Mouse (Mus musculus) MEL (cell line): ENCODE results near the gene Nacad. TPM values are rescaled to one million over a fixed set of nuclear protein-coding genes. Genes with fewer than 3 reads are reported as not detected.

ENCODE experiments used
- DNase-seq: peaks from one replicate; pipeline ENCODE4 v3.0.0; 2011; ENCODE audit warnings: low read depth, low spot score
- H3K27ac ChIP-seq: 2 replicates; pipeline ENCODE4 v1.5.1; 2012; ENCODE audit warnings: low read depth, mild to moderate bottlenecking, control low read depth, low read length, moderate library complexity; ENCODE audit not compliant: control insufficient read depth
- H3K27me3 ChIP-seq, 2 experiments: fragments of 150-350 bp in 1 of 2; sonication (generic) in 1 of 2; 2 replicates each; pipeline ENCODE4 v1.6.1; 2012; ENCODE audit warnings: low read length in 2 of 2, mild to moderate bottlenecking in 2 of 2, improper control_type of control experiment in 1 of 2, moderate library complexity in 1 of 2; ENCODE audit not compliant: insufficient read depth in 2 of 2, control insufficient read depth in 1 of 2
- H3K36me3 ChIP-seq, 2 experiments: 2 replicates each; pipeline ENCODE4 v1.6.1; 2012 to 2014; ENCODE audit warnings: low read length in 2 of 2, improper control_type of control experiment in 1 of 2, inconsistent platforms in 1 of 2, mild to moderate bottlenecking in 1 of 2; ENCODE audit not compliant: insufficient read depth in 2 of 2, control insufficient read depth in 1 of 2
- H3K4me1 ChIP-seq, 2 experiments: fragments of 150-350 bp in 1 of 2; sonication (generic) in 1 of 2; 2 replicates each; pipeline ENCODE4 v1.6.1; 2012; ENCODE audit warnings: low read length in 2 of 2, improper control_type of control experiment in 1 of 2, mild to moderate bottlenecking in 1 of 2; ENCODE audit not compliant: insufficient read depth in 2 of 2, control insufficient read depth in 1 of 2
- H3K4me3 ChIP-seq, 2 experiments: fragments of 150-350 bp in 1 of 2; sonication (generic) in 1 of 2; 2 replicates each; pipeline ENCODE4 v1.5.1; 2012; ENCODE audit warnings: low read depth in 2 of 2, low read length in 2 of 2, mild to moderate bottlenecking in 2 of 2, moderate library complexity in 2 of 2, control low read depth in 1 of 2, improper control_type of control experiment in 1 of 2; ENCODE audit not compliant: control insufficient read depth in 1 of 2, insufficient read depth in 1 of 2
- H3K79me2 ChIP-seq: 2 replicates; pipeline ENCODE4 v1.6.1; 2012; ENCODE audit warnings: mild to moderate bottlenecking, low read length, moderate library complexity; ENCODE audit not compliant: control insufficient read depth, poor library complexity, insufficient read depth
- H3K9ac ChIP-seq: 2 replicates; pipeline ENCODE4 v1.6.1; 2012; ENCODE audit warnings: low read depth, mild to moderate bottlenecking, control low read depth, low read length, moderate library complexity; ENCODE audit not compliant: control insufficient read depth, poor library complexity, severe bottlenecking
- H3K9me3 ChIP-seq: fragments of 150-350 bp; sonication (generic); replicated peaks from 2 replicates; pipeline ENCODE4 v1.6.1; 2012; ENCODE audit warnings: mild to moderate bottlenecking, low read length, improper control_type of control experiment, moderate library complexity; ENCODE audit not compliant: insufficient read depth
- BHLHE40 ChIP-seq: IDR thresholded peaks from 2 replicates; pipeline ENCODE4 v1.6.1; 2012; ENCODE audit warnings: low read depth, mild to moderate bottlenecking, inconsistent platforms, low read length, improper control_type of control experiment, borderline replicate concordance
- CTCF ChIP-seq, 3 experiments: IDR thresholded peaks in 2 of 3; conservative IDR thresholded peaks in 1 of 3; 2 replicates each; pipeline ENCODE4 v1.5.1; 2011 to 2012; ENCODE audit warnings: low read length in 3 of 3, low read depth in 2 of 3, mild to moderate bottlenecking in 2 of 3, improper control_type of control experiment in 1 of 3, inconsistent platforms in 1 of 3, mixed read lengths in 1 of 3, moderate library complexity in 1 of 3; ENCODE audit not compliant: control insufficient read depth in 1 of 3, insufficient read depth in 1 of 3, poor library complexity in 1 of 3, severe bottlenecking in 1 of 3
- ELF1 ChIP-seq: IDR thresholded peaks from 2 replicates; pipeline ENCODE4 v1.6.1; 2014; ENCODE audit warnings: low read depth, mild to moderate bottlenecking, inconsistent platforms, low read length, improper control_type of control experiment, moderate library complexity
- EP300 ChIP-seq, 2 experiments: IDR thresholded peaks; 2 replicates each; pipeline ENCODE4 v1.6.1; 2011; ENCODE audit warnings: improper control_type of control experiment in 2 of 2, low read length in 2 of 2, low read depth in 1 of 2, mild to moderate bottlenecking in 1 of 2
- GABPA ChIP-seq: IDR thresholded peaks from 2 replicates; pipeline ENCODE4 v1.6.1; 2012; ENCODE audit warnings: low read depth, mild to moderate bottlenecking, inconsistent platforms, low read length, improper control_type of control experiment, moderate library complexity
- GATA1 ChIP-seq: IDR thresholded peaks from 2 replicates; pipeline ENCODE4 v1.6.1; 2011; ENCODE audit warnings: low read depth, low read length, improper control_type of control experiment
- JUND ChIP-seq: IDR thresholded peaks from 2 replicates; pipeline ENCODE4 v1.6.1; 2011; ENCODE audit warnings: low read depth, mild to moderate bottlenecking, improper control_type of control experiment, low read length
- MAX ChIP-seq: IDR thresholded peaks from 2 replicates; pipeline ENCODE4 v1.6.1; 2011; ENCODE audit warnings: low read length, improper control_type of control experiment
- MAZ ChIP-seq: IDR thresholded peaks from 2 replicates; pipeline ENCODE4 v1.6.1; 2012; ENCODE audit warnings: low read depth, mild to moderate bottlenecking, inconsistent platforms, low read length, improper control_type of control experiment
- MXI1 ChIP-seq: IDR thresholded peaks from 2 replicates; pipeline ENCODE4 v1.6.1; 2011; ENCODE audit warnings: mild to moderate bottlenecking, low read depth, low read length, improper control_type of control experiment
- MYC ChIP-seq: IDR thresholded peaks from 2 replicates; pipeline ENCODE4 v1.6.1; 2011; ENCODE audit warnings: low read depth, mild to moderate bottlenecking, low read length, improper control_type of control experiment, moderate library complexity
- POLR2AphosphoS2 ChIP-seq: IDR thresholded peaks from 2 replicates; pipeline ENCODE4 v1.6.1; 2011; ENCODE audit warnings: low read length, improper control_type of control experiment
- RAD21 ChIP-seq: IDR thresholded peaks from 2 replicates; pipeline ENCODE4 v1.6.1; 2011; ENCODE audit warnings: mild to moderate bottlenecking, low read depth, low read length, improper control_type of control experiment
- RCOR1 ChIP-seq: IDR thresholded peaks from 2 replicates; pipeline ENCODE4 v1.6.1; 2012; ENCODE audit warnings: low read depth, mild to moderate bottlenecking, inconsistent platforms, low read length, improper control_type of control experiment
- SIN3A ChIP-seq: IDR thresholded peaks from 2 replicates; pipeline ENCODE4 v1.6.1; 2012; ENCODE audit warnings: low read length, improper control_type of control experiment, inconsistent platforms
- SMC3 ChIP-seq: IDR thresholded peaks from 2 replicates; pipeline ENCODE4 v1.6.1; 2011; ENCODE audit warnings: low read depth, low read length, improper control_type of control experiment
- TAL1 ChIP-seq: IDR thresholded peaks from 2 replicates; pipeline ENCODE4 v1.6.1; 2012; ENCODE audit warnings: mild to moderate bottlenecking, inconsistent platforms, low read length, moderate library complexity, mixed read lengths
- UBTF ChIP-seq: IDR thresholded peaks from 2 replicates; pipeline ENCODE4 v1.6.1; 2012; ENCODE audit warnings: low read depth, mild to moderate bottlenecking, inconsistent platforms, low read length, improper control_type of control experiment, moderate library complexity, borderline replicate concordance; ENCODE audit not compliant: insufficient read depth
- ZC3H11A ChIP-seq: IDR thresholded peaks from 2 replicates; pipeline ENCODE4 v1.6.1; 2012; ENCODE audit warnings: low read depth, mild to moderate bottlenecking, inconsistent platforms, low read length, improper control_type of control experiment
- ZNF384 ChIP-seq: IDR thresholded peaks from 2 replicates; pipeline ENCODE4 v1.6.1; 2012; ENCODE audit warnings: low read depth, mild to moderate bottlenecking, inconsistent platforms, low read length, improper control_type of control experiment
- polyA plus RNA-seq, 2 experiments: library from polyadenylated mRNA; stranded (reverse) in 1 of 2; unstranded in 1 of 2; fragments of >175 nt in 1 of 2; fragments of >200 nt in 1 of 2; gene quantifications; 2 replicates each; pipeline versions ENCODE4 v1.2.1 to v1.2.4; 2012; ENCODE audit warnings: low replicate concordance in 2 of 2, low read depth in 1 of 2; ENCODE audit not compliant: insufficient read length in 2 of 2, insufficient read depth in 1 of 2, missing spikeins in 1 of 2
- total RNA-seq: library from RNA; depleted of rRNA; stranded (reverse); fragments of 300-350 nt; gene quantifications from 2 replicates; pipeline ENCODE4 v1.2.3, GENCODE M21; 2012

Gene Nacad
- total and polyA plus RNA-seq, 3 experiments: 0.12 to 0.32 TPM; not detected in 1

DNA sequence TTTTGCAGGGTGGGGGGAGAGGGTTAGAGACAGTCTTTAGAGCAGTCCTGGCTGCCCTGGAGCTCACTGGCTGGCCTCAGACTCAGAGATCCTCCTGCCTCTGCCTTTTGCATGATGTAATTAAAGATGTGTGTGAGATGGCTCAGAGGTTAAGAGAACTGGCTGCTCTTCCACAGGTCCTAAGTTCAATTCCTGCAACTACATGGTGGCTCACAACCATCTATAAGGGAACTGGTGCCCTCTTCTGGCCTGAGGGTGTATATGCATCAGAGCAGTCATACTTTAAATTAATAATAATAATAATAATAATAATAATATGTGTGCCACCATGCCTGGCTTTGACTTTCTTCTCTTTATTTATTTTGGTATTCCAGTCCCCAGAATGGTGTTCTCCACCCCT is 23.8 kb upstream of the Nacad start:
- Histone ChIP-seq H3K9ac (no peak overlapping the region), H3K79me2 (peaks cover 21% of the 10 kb centered on the region), H3K36me3 (peaks cover 2 to 20% of the 10 kb centered on the region in 2 experiments; a peak in 3 of 4 replicates), H3K27me3 (no peaks in the 10 kb centered on the region), H3K27ac (no peak overlapping the region), H3K4me3 (no peak overlapping the region), H3K4me1 (peaks cover 11 to 18% of the 10 kb centered on the region in 2 experiments), H3K9me3 (no peaks in the 10 kb centered on the region)
- DNase-seq: peak; percentile 88
- TF ChIP-seq ZC3H11A (peak; percentile 87), ZNF384 (peak; percentile 48), RAD21 (peak; percentile 86), SIN3A (peak; percentile 51; the same call in 1 of the 2 replicates), JUND (peak; percentile 11; the same call in 1 of the 2 replicates), CTCF (IDR thresholded peaks at IDR 0.05 in 2 of 3, conservative IDR thresholded peaks at IDR 0.05 in 1 of 3; ENCODE audit: control insufficient read depth in 1 of 3, insufficient read depth in 1 of 3, low read depth in 2 of 3, low read length in 3 of 3, poor library complexity in 1 of 3, severe bottlenecking in 1 of 3) (peak; percentile 54 to 76 (median 61)), SMC3 (peak; percentile 64), ELF1 (no peak), TAL1 (no peak)

DNA sequence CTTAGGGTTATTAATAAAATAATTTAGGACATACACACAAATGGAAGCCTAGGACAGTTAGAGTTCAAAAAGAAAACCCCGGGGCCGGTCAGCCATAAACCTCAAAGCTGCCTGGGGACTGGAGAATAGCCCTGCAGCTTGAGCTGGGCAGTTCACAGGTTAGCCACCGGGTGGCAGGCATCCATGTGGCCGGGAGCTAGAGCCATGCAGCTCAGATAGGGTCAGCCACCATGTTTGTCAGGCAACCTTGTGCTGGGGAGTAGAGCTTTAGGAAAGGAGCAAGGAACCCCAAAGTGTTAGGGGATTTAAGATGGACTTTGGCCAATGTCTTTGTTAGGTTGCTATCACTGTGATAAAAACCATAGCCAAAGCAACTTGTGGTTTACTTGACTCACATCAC is 22.7 kb upstream of the Nacad start:
- Histone ChIP-seq H3K79me2 (peaks cover 32% of the 10 kb centered on the region), H3K9ac (peak overlapping the region; percentile 92), H3K36me3 (peaks cover 6 to 27% of the 10 kb centered on the region in 2 experiments; a peak in 3 of 4 replicates), H3K9me3 (no peaks in the 10 kb centered on the region), H3K27me3 (no peaks in the 10 kb centered on the region), H3K4me3 (no peak overlapping the region), H3K27ac (peak overlapping the region; percentile 99), H3K4me1 (peaks cover 11 to 25% of the 10 kb centered on the region in 2 experiments)
- TF ChIP-seq CTCF (IDR thresholded peaks at IDR 0.05 in 2 of 3, conservative IDR thresholded peaks at IDR 0.05 in 1 of 3; ENCODE audit: control insufficient read depth in 1 of 3, insufficient read depth in 1 of 3, low read depth in 2 of 3, low read length in 3 of 3, poor library complexity in 1 of 3, severe bottlenecking in 1 of 3) (peak; percentile 64 to 83 (median 73)), MYC (peak; percentile 82), SMC3 (peak; percentile 49), BHLHE40 (no peak), SIN3A (no peak; the same call in 1 of the 2 replicates), RCOR1 (no peak), GATA1 (0 out of 2 replicates have a peak, but pooled peaks have one; percentile 14), MAX (peak; percentile 74), GABPA (no peak), ZC3H11A (peak; percentile 18; the same call in 1 of the 2 replicates), UBTF (no peak), EP300 (IDR thresholded peaks at IDR 0.05; ENCODE audit: low read depth in 1 of 2, low read length in 2 of 2) (0 out of 4 replicates have a peak, but pooled peaks of 1 of the 2 experiments have one; percentile 23), POLR2AphosphoS2 (no peak), ELF1 (no peak), RAD21 (peak; percentile 11), MAZ (peak; percentile 31; the same call in 1 of the 2 replicates), MXI1 (no peak)
- peak; percentile 84 for DNase-seq
